Mouse (Mus musculus): Measurements from ENCODE around the gene Nfe2l2. TPM values are rescaled to one million over a fixed set of nuclear protein-coding genes. Genes with fewer than 3 reads are reported as not detected.

Gene Nfe2l2
- polyA plus RNA-seq, 1 experiment from 2014 or later, result 10.5 TPM

DNA sequence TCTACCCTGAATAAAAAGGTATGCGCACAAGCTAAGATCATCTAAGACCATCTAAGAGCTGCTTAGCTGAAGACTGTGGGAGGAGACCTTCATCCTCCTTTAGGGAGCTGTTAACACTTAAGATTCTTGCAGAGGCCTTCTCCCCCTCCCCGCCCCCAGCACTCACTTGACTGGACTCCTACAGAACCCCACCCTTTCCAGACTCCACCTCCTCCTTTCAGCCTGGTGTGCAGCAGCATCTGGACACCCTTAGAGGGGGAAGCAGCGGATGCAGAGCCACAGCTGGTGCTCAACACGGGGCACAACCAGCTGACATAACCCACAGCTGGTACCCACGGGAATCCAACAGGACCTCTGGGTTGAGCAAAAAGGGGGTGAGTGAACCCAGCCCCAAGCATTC lies 70.7 kb downstream of the Nfe2l2 start:
- H3K27me3 ChIP-seq, result no peaks in the 10 kb centered on the region
- no peak overlapping the region for H3K9ac ChIP-seq (replicated peaks)
- no peaks in the 10 kb centered on the region for H3K4me1 ChIP-seq (replicated peaks)
- no peak for ATAC-seq
- 80% methylated on average over 5 of the region's 5 CpGs for WGBS
- H3K9me3 ChIP-seq, result no peaks in the 10 kb centered on the region
- H3K36me3 ChIP-seq, result no peaks in the 10 kb centered on the region
- H3K4me3 ChIP-seq (replicated peaks), result no peak overlapping the region
- H3K27ac ChIP-seq, result no peak overlapping the region
- no peak overlapping the region for H3K4me2 ChIP-seq (replicated peaks)

DNA sequence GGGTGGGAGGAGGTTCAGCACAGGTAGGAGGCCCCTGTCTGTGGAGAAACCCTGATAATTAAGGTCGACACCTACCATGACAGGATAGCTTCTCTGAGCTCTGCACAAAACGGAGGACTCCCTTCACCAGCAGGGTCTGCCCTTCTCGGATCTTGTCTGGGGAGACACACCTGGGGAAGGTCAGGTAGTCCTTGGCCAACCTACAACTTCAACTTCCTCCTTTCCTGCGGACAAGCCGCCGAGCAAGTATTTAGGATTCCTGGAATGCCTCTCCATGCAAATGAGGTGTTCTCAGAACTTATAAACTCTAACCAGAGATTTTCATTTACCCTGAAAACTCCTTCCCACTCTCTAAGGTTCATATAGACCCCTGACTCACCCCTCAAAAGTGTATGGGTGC lies 71.1 kb downstream of the Nfe2l2 start:
- H3K4me1 ChIP-seq (replicated peaks), result no peaks in the 10 kb centered on the region
- H3K9me3 ChIP-seq, result no peaks in the 10 kb centered on the region
- H3K9ac ChIP-seq (replicated peaks), result no peak overlapping the region
- no peaks in the 10 kb centered on the region for H3K36me3 ChIP-seq
- WGBS, result 87% methylated on average over 6 of the region's 6 CpGs
- H3K27ac ChIP-seq, result no peak overlapping the region
- H3K4me2 ChIP-seq (replicated peaks), result no peak overlapping the region
- H3K27me3 ChIP-seq, result no peaks in the 10 kb centered on the region
- no peak for ATAC-seq
- no peak overlapping the region for H3K4me3 ChIP-seq (replicated peaks)

- no peak for ATAC-seq
- no peak overlapping the region for H3K9ac ChIP-seq (replicated peaks)
- WGBS, result 93% methylated on average over 12 of the region's 12 CpGs
- H3K4me1 ChIP-seq (replicated peaks), result no peaks in the 10 kb centered on the region
- no peaks in the 10 kb centered on the region for H3K36me3 ChIP-seq
- H3K4me3 ChIP-seq (replicated peaks), result no peak overlapping the region
- H3K27me3 ChIP-seq, result no peaks in the 10 kb centered on the region
- no peak overlapping the region for H3K4me2 ChIP-seq (replicated peaks)
- no peaks in the 10 kb centered on the region for H3K9me3 ChIP-seq
- H3K27ac ChIP-seq, result no peak overlapping the region
These were observed 71.7 kb downstream of the Nfe2l2 start for GRCm38 (mm10) chr2:75632721-75633181.

- H3K4me2 ChIP-seq (replicated peaks), result no peak overlapping the region
- H3K4me3 ChIP-seq (replicated peaks), result no peak overlapping the region
- H3K9ac ChIP-seq (replicated peaks), result no peak overlapping the region
- no peaks in the 10 kb centered on the region for H3K9me3 ChIP-seq
- no peaks in the 10 kb centered on the region for H3K4me1 ChIP-seq (replicated peaks)
- H3K27me3 ChIP-seq, result no peaks in the 10 kb centered on the region
- WGBS, result 89% methylated on average over 6 of the region's 6 CpGs
- H3K36me3 ChIP-seq, result no peaks in the 10 kb centered on the region
- ATAC-seq, result no peak
- H3K27ac ChIP-seq, result no peak overlapping the region
These were observed 72.4 kb downstream of the Nfe2l2 start for GRCm38 (mm10) chr2:75632043-75632442.

DNA sequence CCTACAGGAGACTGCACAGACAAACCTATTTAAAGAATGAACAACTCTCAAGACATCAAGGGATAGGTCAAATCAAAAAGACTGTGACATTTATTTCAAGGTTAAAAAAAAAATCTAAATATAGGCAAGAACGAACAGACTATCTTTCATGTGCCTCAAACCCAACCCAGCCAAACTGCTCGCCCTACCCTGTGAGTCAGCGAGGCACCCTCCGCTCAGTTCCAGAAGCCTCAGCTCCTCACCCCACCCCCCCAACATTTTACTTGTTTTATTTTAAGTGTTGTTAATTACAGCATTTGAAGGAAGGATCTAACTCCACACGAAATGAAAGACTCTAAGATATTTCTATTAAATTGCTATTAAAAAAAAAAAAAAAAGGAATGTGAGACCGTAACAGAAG lies 73.0 kb downstream of the Nfe2l2 start:
- Histone ChIP-seq H3K36me3 (no peaks in the 10 kb centered on the region), H3K27me3 (no peaks in the 10 kb centered on the region), H3K27ac (no peak overlapping the region), H3K4me2 (replicated peaks) (no peak overlapping the region), H3K4me3 (replicated peaks) (no peak overlapping the region), H3K9ac (replicated peaks) (no peak overlapping the region), H3K9me3 (no peaks in the 10 kb centered on the region), H3K4me1 (replicated peaks) (no peaks in the 10 kb centered on the region)
- ATAC-seq, result no peak
- WGBS, result 91% methylated on average over 6 of the region's 6 CpGs

DNA sequence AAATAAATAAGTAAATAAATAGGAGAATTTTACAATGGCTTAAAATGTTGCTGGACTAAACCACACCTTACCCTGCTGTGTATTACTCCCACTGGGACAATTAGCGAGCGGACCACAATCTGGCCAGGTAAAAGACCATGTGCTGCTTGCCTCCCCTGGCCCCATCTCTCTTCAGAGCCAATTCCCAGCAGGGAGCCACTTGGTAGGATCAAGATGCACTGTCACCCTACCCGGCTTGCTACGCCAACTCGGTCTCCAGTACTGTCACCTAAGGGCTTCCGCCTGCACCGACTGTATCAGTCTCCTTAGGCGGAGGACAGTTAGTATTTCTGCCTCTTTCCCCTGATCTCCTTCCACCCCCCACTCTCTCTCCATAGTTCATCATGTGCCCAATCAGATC lies 76.0 kb downstream of the Nfe2l2 start:
- no peak overlapping the region for H3K4me3 ChIP-seq (replicated peaks)
- H3K9me3 ChIP-seq, result no peaks in the 10 kb centered on the region
- H3K27me3 ChIP-seq, result no peaks in the 10 kb centered on the region
- no peak overlapping the region for H3K9ac ChIP-seq (replicated peaks)
- H3K4me2 ChIP-seq (replicated peaks), result no peak overlapping the region
- H3K27ac ChIP-seq, result no peak overlapping the region
- ATAC-seq, result no peak
- H3K36me3 ChIP-seq, result no peaks in the 10 kb centered on the region
- 89% methylated on average over 8 of the region's 8 CpGs for WGBS
- H3K4me1 ChIP-seq (replicated peaks), result no peaks in the 10 kb centered on the region

DNA sequence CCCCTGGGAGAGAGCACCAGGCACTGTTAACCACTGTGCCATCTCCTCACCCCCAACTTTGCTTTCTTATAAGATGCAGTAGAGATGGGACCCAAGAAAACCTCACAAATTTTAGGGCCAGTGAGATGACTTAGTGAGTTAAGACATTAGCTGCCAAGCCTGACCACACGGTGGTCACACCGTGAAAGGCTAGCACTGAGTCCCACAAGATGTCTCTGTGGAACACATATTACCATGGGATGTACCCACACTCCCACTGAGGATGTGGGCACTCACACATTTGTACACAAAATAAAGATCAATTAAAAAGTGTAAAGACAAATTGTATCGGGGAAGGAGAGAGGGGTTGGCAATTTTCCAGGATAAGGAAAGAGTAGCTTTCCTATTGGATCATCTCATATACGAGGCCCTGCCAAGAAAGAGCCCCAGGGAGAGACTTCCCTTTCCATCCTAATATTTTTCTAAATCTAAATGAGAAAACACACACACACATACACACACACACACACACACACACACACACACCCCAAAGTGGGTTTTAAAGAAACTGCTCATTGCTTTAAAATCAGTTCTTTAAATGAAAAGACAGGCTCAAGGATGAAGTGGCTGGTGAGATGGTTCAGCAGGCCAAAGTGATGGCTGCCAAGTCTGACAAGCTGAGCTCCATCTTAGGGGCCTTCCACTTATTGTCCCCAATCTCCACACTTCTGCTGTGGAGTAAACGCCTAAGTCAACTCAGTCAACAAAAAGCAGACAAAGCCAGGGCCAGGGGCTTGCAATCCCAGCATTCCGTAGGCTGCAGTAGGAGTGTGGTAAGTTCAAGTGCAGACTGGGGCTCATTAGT lies 77.6 kb downstream of the Nfe2l2 start:
- Histone ChIP-seq H3K4me2 (replicated peaks) (no peak overlapping the region), H3K4me1 (replicated peaks) (no peaks in the 10 kb centered on the region), H3K9ac (replicated peaks) (no peak overlapping the region), H3K4me3 (replicated peaks) (no peak overlapping the region), H3K36me3 (no peaks in the 10 kb centered on the region), H3K27me3 (no peaks in the 10 kb centered on the region), H3K9me3 (no peaks in the 10 kb centered on the region), H3K27ac (no peak overlapping the region)
- WGBS, result 80% methylated on average over 6 of the region's 6 CpGs
- ATAC-seq, result no peak

Small RNA genes lying within 50 kb of the gene (microRNA-seq; reads per million reads assigned to microRNA genes)
- not detected for gene Gm24574

Other genes with a start within 250 kb of the Nfe2l2 start
- 279 and 291 TPM in 2 replicates for gene Hnrnpa3, start 45.4 kb downstream of the Nfe2l2 start, polyA plus RNA-seq (2015; fragmentation: Nextera tagmentation; extraction: Ambion mirVana)
- 29.6 and 31.5 TPM in 2 replicates for gene Agps, start 127.5 kb upstream of the Nfe2l2 start, polyA plus RNA-seq (2015; fragmentation: Nextera tagmentation; extraction: Ambion mirVana)
- gene Ttc30b, start 233.9 kb upstream of the Nfe2l2 start, polyA plus RNA-seq (2015; fragmentation: Nextera tagmentation; extraction: Ambion mirVana), result 15.3 and 15.7 TPM in 2 replicates